In the genomic region with DNA sequence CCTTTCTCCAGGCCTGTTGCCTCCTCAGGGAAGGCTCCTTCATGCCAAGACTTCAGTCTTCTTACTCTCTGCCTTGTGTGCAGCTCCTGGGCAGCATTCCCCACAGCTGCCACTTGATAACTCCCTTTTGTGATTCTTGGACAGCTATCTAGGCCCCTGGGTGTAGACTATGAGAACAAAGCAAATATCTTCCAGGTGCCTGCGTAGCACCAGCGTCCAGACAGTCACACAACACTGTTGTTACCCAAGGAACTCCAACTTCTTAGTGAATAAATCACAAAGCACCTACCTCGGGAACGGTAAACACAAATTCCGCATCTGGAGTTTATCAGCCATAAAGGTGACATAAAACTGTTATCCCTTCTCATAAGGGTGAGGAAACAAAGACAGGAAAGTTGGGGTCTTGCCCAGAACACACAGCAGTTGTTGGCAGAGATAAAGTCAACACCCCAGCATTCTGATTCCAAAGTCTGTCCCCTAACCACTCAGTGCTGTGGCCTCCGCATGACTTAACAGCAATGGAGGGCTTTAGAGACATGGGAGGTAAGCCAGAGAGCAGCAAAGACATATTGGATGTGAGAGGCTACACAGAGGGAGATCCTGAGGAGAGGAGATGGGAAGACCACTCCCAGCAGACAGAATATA, we compare ENCODE assay signal across 14 mouse cellular contexts. TPM values are rescaled to one million over a fixed set of nuclear protein-coding genes. Genes with fewer than 3 reads are reported as not detected.
DNase-seq lines count a peak whose midpoint lies in the region; ATAC-seq and TF ChIP-seq lines count a peak whose summit lies in the region.
"Had no signal": no experiment of that assay in that cellular context is flagged by ENCODE, and none has a peak within 500 bp of the region (broad histone marks: within the 10 kb centered on the region; RNA-seq: fewer than 3 reads in every experiment).

No protein-coding gene starts in this region.

- no peak overlapping the region for H3K4me3 ChIP-seq in midbrain, embryonic 11.5 days (ENCODE audit: low read depth, low read length)
- H3K4me3 ChIP-seq in midbrain, embryonic 14.5 days (replicated peaks; ENCODE audit: low read depth, low read length), result no peak overlapping the region
- no peak overlapping the region for H3K4me3 ChIP-seq in limb, embryonic 14.5 days (replicated peaks; ENCODE audit: low read length)
- H3K4me3 ChIP-seq: midbrain, embryonic 13.5 days had no signal

- H3K27me3 ChIP-seq in midbrain, embryonic 11.5 days (ENCODE audit: control insufficient read depth, insufficient read depth, low read length), result no peaks in the 10 kb centered on the region
- H3K27me3 ChIP-seq in midbrain, embryonic 14.5 days (ENCODE audit: control insufficient read depth, insufficient read depth, low read length), result no peaks in the 10 kb centered on the region
- H3K27me3 ChIP-seq in limb, embryonic 14.5 days (ENCODE audit: control insufficient read depth, insufficient read depth, low read length), result no peaks in the 10 kb centered on the region
- H3K27me3 ChIP-seq: midbrain, embryonic 13.5 days had no signal

- H3K9ac ChIP-seq in midbrain, embryonic 11.5 days (ENCODE audit: low read length), result no peak overlapping the region
- no peak overlapping the region for H3K9ac ChIP-seq in midbrain, embryonic 14.5 days (replicated peaks; ENCODE audit: low read length)
- H3K9ac ChIP-seq in limb, embryonic 14.5 days (ENCODE audit: low read depth, low read length, severe bottlenecking), result no peak overlapping the region
- H3K9ac ChIP-seq: midbrain, embryonic 13.5 days had no signal

- 89% methylated on average over 6 of the region's 6 CpGs for WGBS in midbrain, embryonic 11.5 days
- WGBS in midbrain, embryonic 14.5 days, result 91% methylated on average over 6 of the region's 6 CpGs
- WGBS in limb, embryonic 14.5 days, result 29% methylated on average over 6 of the region's 6 CpGs

- no peak overlapping the region for H3K27ac ChIP-seq in midbrain, embryonic 11.5 days (ENCODE audit: low read depth, low read length)
- H3K27ac ChIP-seq in midbrain, embryonic 14.5 days (replicated peaks; ENCODE audit: low read depth, low read length), result no peak overlapping the region
- H3K27ac ChIP-seq in limb, embryonic 14.5 days (replicated peaks; ENCODE audit: low read depth, low read length), result peak overlapping the region; percentile 35; the same call in 1 of the 2 replicates
- H3K27ac ChIP-seq: midbrain, embryonic 13.5 days had no signal

- no peak for TF ChIP-seq POLR2A in limb, embryonic 14.5 days (IDR thresholded peaks at IDR 0.05; ENCODE audit: borderline replicate concordance, extremely low read depth, insufficient read depth, insufficient read length)

- peak; percentile 7 for DNase-seq in gastrocnemius, adult 18-20 months (ENCODE audit: low spot score)
- no peak for DNase-seq in gastrocnemius, postnatal 36 days
- DNase-seq in midbrain, embryonic 11.5 days (ENCODE audit: low spot score, missing footprints), result peak; percentile 71
- no peak for DNase-seq in midbrain, embryonic 14.5 days
- peak; percentile 72 for DNase-seq in limb, embryonic 14.5 days (ENCODE audit: low spot score)
- no peak for DNase-seq in lung, postnatal 36 days
- no peak for DNase-seq in layer of hippocampus, postnatal 14 days (ENCODE audit: low spot score in 2 of 2)
- DNase-seq: adrenal gland, postnatal 14 days; gastrocnemius, postnatal 10 days; kidney, postnatal 14 days; lung, postnatal 10 days; thymus, postnatal 36 days had no signal

- no peaks in the 10 kb centered on the region for H3K9me3 ChIP-seq in midbrain, embryonic 11.5 days (ENCODE audit: control insufficient read depth, low read length)
- H3K9me3 ChIP-seq in midbrain, embryonic 14.5 days (ENCODE audit: control insufficient read depth, low read length), result no peaks in the 10 kb centered on the region
- H3K9me3 ChIP-seq in limb, embryonic 14.5 days (ENCODE audit: control insufficient read depth, low read length), result no peaks in the 10 kb centered on the region
- H3K9me3 ChIP-seq: midbrain, embryonic 13.5 days had no signal

- H3K36me3 ChIP-seq in midbrain, embryonic 11.5 days (ENCODE audit: control insufficient read depth, insufficient read depth, low read length), result no peaks in the 10 kb centered on the region
- no peaks in the 10 kb centered on the region for H3K36me3 ChIP-seq in midbrain, embryonic 14.5 days (ENCODE audit: control insufficient read depth, insufficient read depth, low read length)
- H3K36me3 ChIP-seq in limb, embryonic 14.5 days (ENCODE audit: control insufficient read depth, insufficient read depth, low read length), result no peaks in the 10 kb centered on the region
- H3K36me3 ChIP-seq: midbrain, embryonic 13.5 days had no signal

- intact Hi-C loops in gastrocnemius, postnatal 36 days (cut with DNase I), result no loop called here

- H3K4me2 ChIP-seq in midbrain, embryonic 11.5 days, result no peak overlapping the region
- H3K4me2 ChIP-seq in midbrain, embryonic 14.5 days (ENCODE audit: low read length), result no peak overlapping the region
- no peak overlapping the region for H3K4me2 ChIP-seq in limb, embryonic 14.5 days (replicated peaks; ENCODE audit: low read depth, low read length, severe bottlenecking)
- H3K4me2 ChIP-seq: liver, embryonic 11.5 days; midbrain, embryonic 13.5 days had no signal

- no peak for ATAC-seq in midbrain, embryonic 11.5 days (ENCODE audit: low FRiP score)
- ATAC-seq in midbrain, embryonic 14.5 days (ENCODE audit: low FRiP score, low TSS enrichment), result no peak
- ATAC-seq in limb, embryonic 14.5 days (ENCODE audit: low FRiP score, low read depth), result peak; percentile 82
- ATAC-seq: midbrain, embryonic 13.5 days had no signal

- H3K4me1 ChIP-seq in midbrain, embryonic 11.5 days (ENCODE audit: control insufficient read depth, insufficient read depth, low read length), result no peaks in the 10 kb centered on the region
- H3K4me1 ChIP-seq in midbrain, embryonic 14.5 days (ENCODE audit: control insufficient read depth, insufficient read depth, low read length), result no peaks in the 10 kb centered on the region
- H3K4me1 ChIP-seq in limb, embryonic 14.5 days (ENCODE audit: control insufficient read depth, insufficient read depth, low read length), result 0 out of 2 replicates have a peak, but pooled peaks cover 3% of the 10 kb centered on the region
- H3K4me1 ChIP-seq: midbrain, embryonic 13.5 days had no signal

RNA-seq across cellular contexts. Expression of gene Enpp1, which starts 13.7 kb away (rescaled TPM):
- total RNA-seq in gastrocnemius, adult 18-20 months (2021), result 1 to 10 TPM; 3.1 to 3.2 TPM
- 1 to 10 TPM; 3.7 to 4.2 TPM for total RNA-seq in gastrocnemius, postnatal 36 days (2021)
- 1.2 and 1.4 TPM in 2 replicates for polyA plus RNA-seq in midbrain, embryonic 11.5 days (2014; fragmentation: Nextera tagmentation; extraction: Ambion mirVana)
- 0.55 and 4.2 TPM in 2 replicates for polyA plus RNA-seq in midbrain, embryonic 14.5 days (2014; fragmentation: Nextera tagmentation; extraction: Ambion mirVana)
- 7.2 and 7.5 TPM in 2 replicates for polyA plus RNA-seq in limb, embryonic 14.5 days (2012; rRNA removed)
- polyA plus RNA-seq in limb, embryonic 14.5 days (2014; fragmentation: Nextera tagmentation; extraction: Ambion mirVana), result 9.2 and 10.4 TPM in 2 replicates
- 1 to 10 TPM; 4.2 to 5.6 TPM for total RNA-seq in layer of hippocampus, postnatal 14 days (2021)

Comparison
In these comparisons a context has a peak if more than half of its experiments do, and no peak if none do; other contexts are left out.
1. DNase-seq: peak in gastrocnemius, adult 18-20 months (single experiment), midbrain, embryonic 11.5 days (single experiment) and limb, embryonic 14.5 days (single experiment); none in gastrocnemius, postnatal 36 days (0 of 2), midbrain, embryonic 14.5 days (single experiment), lung, postnatal 36 days (single experiment) and layer of hippocampus, postnatal 14 days (0 of 2).